Mouse (Mus musculus): ENCODE measurements around the gene Faim2. TPM values are rescaled to one million over a fixed set of nuclear protein-coding genes. Genes with fewer than 3 reads are reported as not detected.

The Faim2 gene
- polyA plus RNA-seq, 1 experiment from 2014 or later, result 32.0 TPM

DNA sequence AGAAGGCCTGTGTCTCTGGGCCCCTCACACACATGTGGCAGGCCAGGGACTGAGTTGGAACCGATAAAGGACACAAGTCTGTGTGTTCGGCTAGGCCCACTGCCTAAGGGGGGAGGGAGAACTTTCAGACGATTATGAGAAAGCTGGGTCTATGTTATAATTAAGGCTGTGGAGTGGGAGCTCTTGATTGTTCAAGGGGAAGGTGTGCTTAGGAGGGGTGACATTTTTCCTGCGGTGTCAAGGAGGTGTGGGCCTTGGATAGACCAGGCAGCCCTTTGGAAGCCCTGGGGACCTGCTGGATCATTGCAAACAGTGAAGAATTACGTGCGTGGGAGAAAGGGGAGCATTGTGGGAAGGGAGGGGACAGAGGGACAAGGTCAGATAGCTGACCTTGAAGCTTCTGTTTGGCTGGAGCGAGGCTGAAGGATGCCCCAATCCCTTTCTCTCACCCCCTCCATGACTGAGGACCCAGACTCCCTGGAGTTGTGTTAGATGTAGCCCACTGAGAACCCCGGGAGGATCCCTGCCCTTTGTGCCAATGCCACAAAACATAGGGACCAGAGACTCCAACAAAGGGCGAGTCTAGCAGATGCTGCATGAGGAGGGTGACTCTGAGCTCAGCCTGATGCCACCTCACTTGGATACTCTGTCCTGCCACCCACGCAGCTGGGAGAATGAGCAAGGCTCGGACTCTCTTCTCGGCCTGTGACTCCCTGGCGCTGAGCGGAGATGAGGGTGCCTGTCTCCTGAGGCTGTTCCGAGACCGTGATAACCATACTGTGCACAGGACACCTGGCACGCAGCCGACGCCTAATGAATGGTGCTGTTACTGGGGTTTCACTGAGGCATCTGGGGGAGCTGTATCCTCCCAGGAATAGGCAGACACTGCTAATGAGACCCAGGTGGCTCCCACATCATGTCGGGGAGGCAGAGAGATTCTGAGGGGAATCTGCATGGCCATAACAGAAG is 26.4 kb downstream of the Faim2 start:
- Histone ChIP-seq H3K4me2 (ENCODE audit: low read depth, low read length) (no peak overlapping the region), H3K4me1 (ENCODE audit: control insufficient read depth, insufficient read depth, low read length) (peaks cover 17% of the 10 kb centered on the region; the same call in 1 of the 2 replicates), H3K4me3 (ENCODE audit: low read depth, low read length) (no peak overlapping the region), H3K27ac (ENCODE audit: low read depth, low read length) (peak overlapping the region; percentile 45; the same call in 1 of the 2 replicates), H3K9ac (replicated peaks; ENCODE audit: low read depth, low read length) (no peak overlapping the region), H3K27me3 (ENCODE audit: control insufficient read depth, insufficient read depth, low read length) (no peaks in the 10 kb centered on the region), H3K9me3 (ENCODE audit: control insufficient read depth, low read length) (no peaks in the 10 kb centered on the region), H3K36me3 (ENCODE audit: control insufficient read depth, insufficient read depth, low read length) (no peaks in the 10 kb centered on the region)
- WGBS, result 44% methylated on average over 20 of the region's 20 CpGs
- peak; percentile 11; the same call in 1 of the 2 replicates for ATAC-seq (ENCODE audit: low read depth)

DNA sequence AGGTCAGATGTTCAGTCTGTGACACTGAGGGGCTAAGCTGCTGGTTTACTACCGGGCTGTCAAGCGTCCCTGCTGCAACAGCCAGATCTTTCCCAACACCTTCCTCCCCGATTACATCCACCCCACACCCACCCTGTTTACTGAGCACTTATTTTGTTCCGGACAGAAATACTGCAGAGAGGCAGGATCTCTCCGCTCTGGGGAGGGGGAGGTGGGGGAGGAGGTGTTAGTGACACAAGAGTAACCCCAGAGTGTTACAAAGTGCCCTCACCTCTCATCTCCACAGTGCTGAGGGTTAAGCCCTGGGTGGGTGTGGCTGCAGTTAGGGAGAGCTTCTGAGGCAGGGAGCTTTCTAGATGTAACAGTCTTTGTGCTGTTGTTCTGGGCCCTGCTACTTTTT is 27.6 kb downstream of the Faim2 start:
- no peak for ATAC-seq (ENCODE audit: low read depth)
- no peak overlapping the region for H3K27ac ChIP-seq (ENCODE audit: low read depth, low read length)
- H3K4me1 ChIP-seq (ENCODE audit: control insufficient read depth, insufficient read depth, low read length), result peaks cover 17% of the 10 kb centered on the region; the same call in 1 of the 2 replicates
- no peak overlapping the region for H3K4me2 ChIP-seq (ENCODE audit: low read depth, low read length)
- 54% methylated on average over 5 of the region's 5 CpGs for WGBS
- no peaks in the 10 kb centered on the region for H3K36me3 ChIP-seq (ENCODE audit: control insufficient read depth, insufficient read depth, low read length)
- H3K27me3 ChIP-seq (ENCODE audit: control insufficient read depth, insufficient read depth, low read length), result no peaks in the 10 kb centered on the region
- H3K9me3 ChIP-seq (ENCODE audit: control insufficient read depth, low read length), result no peaks in the 10 kb centered on the region
- no peak overlapping the region for H3K4me3 ChIP-seq (ENCODE audit: low read depth, low read length)
- H3K9ac ChIP-seq (replicated peaks; ENCODE audit: low read depth, low read length), result no peak overlapping the region

DNA sequence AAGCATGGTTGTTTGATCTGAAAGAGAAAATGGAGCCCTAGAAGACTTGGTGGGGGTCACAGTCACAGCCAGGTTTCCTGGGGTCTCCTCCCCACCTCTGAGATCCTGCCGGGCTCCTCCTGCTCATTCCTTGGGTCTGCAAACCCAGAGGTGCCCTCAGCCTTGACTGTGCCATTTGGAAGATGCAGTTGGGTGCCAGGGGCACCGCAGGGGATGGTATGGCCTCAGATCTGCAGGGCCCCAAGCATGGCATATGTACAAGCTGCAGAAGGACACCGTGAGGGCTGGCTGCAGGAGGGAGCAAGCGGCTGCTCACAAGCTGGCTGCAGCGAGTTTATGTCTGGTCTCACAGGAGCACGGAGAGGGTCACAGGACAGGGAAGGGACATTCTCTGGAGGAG is 28.2 kb downstream of the Faim2 start:
- no peak for ATAC-seq (ENCODE audit: low read depth)
- Histone ChIP-seq H3K27ac (ENCODE audit: low read depth, low read length) (no peak overlapping the region), H3K9me3 (ENCODE audit: control insufficient read depth, low read length) (no peaks in the 10 kb centered on the region), H3K4me3 (ENCODE audit: low read depth, low read length) (no peak overlapping the region), H3K9ac (replicated peaks; ENCODE audit: low read depth, low read length) (no peak overlapping the region), H3K4me2 (ENCODE audit: low read depth, low read length) (no peak overlapping the region), H3K4me1 (ENCODE audit: control insufficient read depth, insufficient read depth, low read length) (peaks cover 17% of the 10 kb centered on the region; the same call in 1 of the 2 replicates), H3K36me3 (ENCODE audit: control insufficient read depth, insufficient read depth, low read length) (no peaks in the 10 kb centered on the region), H3K27me3 (ENCODE audit: control insufficient read depth, insufficient read depth, low read length) (no peaks in the 10 kb centered on the region)
- WGBS, result 54% methylated on average over 6 of the region's 6 CpGs

- H3K9ac ChIP-seq (replicated peaks; ENCODE audit: low read depth, low read length), result no peak overlapping the region
- 80% methylated on average over 4 of the region's 4 CpGs for WGBS
Observed at GRCm38 (mm10) chr15:99498781-99499180, 29.2 kb downstream of the Faim2 start.

GRCm38 (mm10) chr15:99498356-99498755 is 29.6 kb downstream of the Faim2 start:
- Histone ChIP-seq H3K4me2 (ENCODE audit: low read depth, low read length) (no peak overlapping the region), H3K27ac (ENCODE audit: low read depth, low read length) (no peak overlapping the region), H3K27me3 (ENCODE audit: control insufficient read depth, insufficient read depth, low read length) (no peaks in the 10 kb centered on the region), H3K9me3 (ENCODE audit: control insufficient read depth, low read length) (no peaks in the 10 kb centered on the region), H3K9ac (replicated peaks; ENCODE audit: low read depth, low read length) (no peak overlapping the region), H3K4me1 (ENCODE audit: control insufficient read depth, insufficient read depth, low read length) (peaks cover 17% of the 10 kb centered on the region; the same call in 1 of the 2 replicates), H3K36me3 (ENCODE audit: control insufficient read depth, insufficient read depth, low read length) (no peaks in the 10 kb centered on the region), H3K4me3 (ENCODE audit: low read depth, low read length) (no peak overlapping the region)
- WGBS, result 87% methylated on average over 4 of the region's 4 CpGs
- no peak for ATAC-seq (ENCODE audit: low read depth)

More at GRCm38 (mm10) chr15:99498781-99499180, 29.2 kb downstream of the Faim2 start:
- no peak for ATAC-seq (ENCODE audit: low read depth)
- H3K27ac ChIP-seq (ENCODE audit: low read depth, low read length), result no peak overlapping the region
- H3K27me3 ChIP-seq (ENCODE audit: control insufficient read depth, insufficient read depth, low read length), result no peaks in the 10 kb centered on the region
- no peak overlapping the region for H3K4me2 ChIP-seq (ENCODE audit: low read depth, low read length)
- no peak overlapping the region for H3K4me3 ChIP-seq (ENCODE audit: low read depth, low read length)
- no peaks in the 10 kb centered on the region for H3K36me3 ChIP-seq (ENCODE audit: control insufficient read depth, insufficient read depth, low read length)
- peaks cover 17% of the 10 kb centered on the region; the same call in 1 of the 2 replicates for H3K4me1 ChIP-seq (ENCODE audit: control insufficient read depth, insufficient read depth, low read length)
- H3K9me3 ChIP-seq (ENCODE audit: control insufficient read depth, low read length), result no peaks in the 10 kb centered on the region

DNA sequence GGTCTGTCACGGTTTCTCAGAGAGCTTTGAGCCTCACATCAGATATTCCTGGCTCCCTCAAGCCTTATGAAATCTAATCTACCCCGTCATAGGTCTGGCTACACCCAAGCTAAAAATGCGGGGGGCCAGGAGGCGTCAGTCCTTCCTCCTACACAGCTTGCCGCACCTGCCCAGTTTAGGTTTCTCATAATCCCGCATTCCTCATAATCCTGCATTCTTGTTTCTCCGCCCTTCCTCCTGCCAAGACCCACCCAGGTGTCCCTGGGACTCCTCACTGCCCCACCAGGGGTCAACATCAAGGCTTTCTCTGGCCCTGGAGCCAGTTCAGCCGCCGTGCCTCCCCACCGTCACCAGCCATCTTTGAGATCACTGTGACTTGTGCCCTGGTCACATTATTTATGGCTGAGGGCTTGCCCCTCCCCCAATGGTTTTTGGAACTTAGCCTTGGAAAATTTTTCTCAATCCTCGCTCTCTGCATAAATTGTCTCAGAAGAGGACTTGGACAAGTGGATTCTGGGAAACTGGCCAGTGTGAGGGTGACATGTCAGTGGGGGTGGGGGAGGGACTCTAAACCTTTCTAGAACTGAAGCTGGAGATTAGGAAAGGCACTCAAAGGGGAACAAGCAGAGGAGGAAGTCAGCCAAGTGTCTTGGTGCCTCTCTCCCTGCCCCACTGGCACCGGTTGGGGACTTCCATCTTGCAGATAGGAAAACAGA is 30.3 kb downstream of the Faim2 start:
- Histone ChIP-seq H3K4me1 (ENCODE audit: control insufficient read depth, insufficient read depth, low read length) (peaks cover 14% of the 10 kb centered on the region; the same call in 1 of the 2 replicates), H3K4me3 (ENCODE audit: low read depth, low read length) (no peak overlapping the region), H3K36me3 (ENCODE audit: control insufficient read depth, insufficient read depth, low read length) (no peaks in the 10 kb centered on the region), H3K9me3 (ENCODE audit: control insufficient read depth, low read length) (no peaks in the 10 kb centered on the region), H3K27me3 (ENCODE audit: control insufficient read depth, insufficient read depth, low read length) (no peaks in the 10 kb centered on the region), H3K4me2 (ENCODE audit: low read depth, low read length) (no peak overlapping the region), H3K27ac (ENCODE audit: low read depth, low read length) (no peak overlapping the region), H3K9ac (replicated peaks; ENCODE audit: low read depth, low read length) (no peak overlapping the region)
- WGBS, result 56% methylated on average over 12 of the region's 12 CpGs
- ATAC-seq (ENCODE audit: low read depth), result 0 out of 2 replicates have a peak, but pooled peaks have one; percentile 7

DNA sequence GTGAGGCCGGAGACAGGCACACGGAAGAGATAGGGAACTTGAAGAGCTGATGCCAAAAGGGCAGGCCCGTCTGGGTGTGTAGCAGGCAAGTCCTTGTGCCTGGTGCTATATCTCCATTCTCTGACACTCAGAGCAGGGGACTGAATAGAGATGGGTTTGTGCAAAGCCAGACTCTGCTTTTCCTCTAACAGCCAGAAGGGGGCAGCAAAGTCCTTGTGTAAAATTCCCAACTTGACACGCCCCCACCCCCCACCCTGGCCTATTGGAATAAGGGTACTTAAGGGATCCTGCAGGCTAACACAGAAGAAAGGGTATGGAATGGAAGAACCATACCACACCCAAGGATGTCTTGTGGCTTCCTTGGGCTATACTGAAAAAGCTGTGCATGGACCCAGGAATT is 30.9 kb downstream of the Faim2 start:
- H3K4me2 ChIP-seq (ENCODE audit: low read depth, low read length), result no peak overlapping the region
- H3K36me3 ChIP-seq (ENCODE audit: control insufficient read depth, insufficient read depth, low read length), result no peaks in the 10 kb centered on the region
- H3K4me1 ChIP-seq (ENCODE audit: control insufficient read depth, insufficient read depth, low read length), result peaks cover 8% of the 10 kb centered on the region; the same call in 1 of the 2 replicates
- peak; percentile 58; the same call in 1 of the 2 replicates for ATAC-seq (ENCODE audit: low read depth)
- H3K9ac ChIP-seq (replicated peaks; ENCODE audit: low read depth, low read length), result no peak overlapping the region
- WGBS, result 9% methylated on average over 4 of the region's 4 CpGs
- H3K27me3 ChIP-seq (ENCODE audit: control insufficient read depth, insufficient read depth, low read length), result no peaks in the 10 kb centered on the region
- H3K4me3 ChIP-seq (ENCODE audit: low read depth, low read length), result no peak overlapping the region
- H3K27ac ChIP-seq (ENCODE audit: low read depth, low read length), result no peak overlapping the region
- no peaks in the 10 kb centered on the region for H3K9me3 ChIP-seq (ENCODE audit: control insufficient read depth, low read length)

GRCm38 (mm10) chr15:99484745-99485144 is 43.2 kb downstream of the Faim2 start:
- Histone ChIP-seq H3K9me3 (ENCODE audit: control insufficient read depth, low read length) (no peaks in the 10 kb centered on the region), H3K4me2 (ENCODE audit: low read depth, low read length) (no peak overlapping the region), H3K4me3 (ENCODE audit: low read depth, low read length) (no peak overlapping the region), H3K4me1 (ENCODE audit: control insufficient read depth, insufficient read depth, low read length) (no peaks in the 10 kb centered on the region), H3K27ac (ENCODE audit: low read depth, low read length) (no peak overlapping the region), H3K9ac (replicated peaks; ENCODE audit: low read depth, low read length) (no peak overlapping the region), H3K36me3 (ENCODE audit: control insufficient read depth, insufficient read depth, low read length) (no peaks in the 10 kb centered on the region), H3K27me3 (ENCODE audit: control insufficient read depth, insufficient read depth, low read length) (no peaks in the 10 kb centered on the region)
- no peak for ATAC-seq (ENCODE audit: low read depth)
- 75% methylated on average over 6 of the region's 6 CpGs for WGBS
